Mouse (Mus musculus): ENCODE results near the gene Dgki.

DNA sequence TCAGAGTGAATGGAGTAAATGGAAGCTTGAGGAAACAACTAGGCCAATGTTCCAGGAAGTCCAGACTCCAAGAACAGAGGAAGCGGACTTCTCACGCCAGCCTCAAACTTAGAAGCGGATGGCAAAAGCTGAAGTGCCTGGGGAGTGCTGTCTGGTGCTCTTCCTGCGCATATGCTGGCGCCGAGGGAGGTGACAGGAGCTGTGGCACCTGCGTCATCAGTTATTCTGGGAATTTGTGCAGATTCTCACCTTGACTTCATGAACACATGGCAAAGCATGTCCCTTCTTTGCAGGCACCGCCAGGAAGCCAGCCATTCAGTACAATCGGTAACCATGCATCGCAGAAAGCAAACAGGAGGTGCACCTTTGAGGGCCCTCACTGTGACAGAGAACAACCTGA, 301.0 kb downstream of the Dgki start:
- TF ChIP-seq CTCF (IDR thresholded peaks at IDR 0.05) (no peak), POLR2A (IDR thresholded peaks at IDR 0.05; ENCODE audit: insufficient read depth, low read depth, low read length) (no peak)
